Mouse (Mus musculus) T-helper 1 cell (primary cell): ENCODE measurements at regions not wholly inside any gene's neighbourhood (a gene's known extent, or its start where the extent isn't known, plus 50 kb on each side); places are given as distances from the start of the nearest gene placed in this dataset.
"Not testable (repeated sequence)": the region's sequence is repeated elsewhere in the genome, so short reads cannot be mapped to it uniquely, and the experiment has no call there.

Experiments used
- in situ Hi-C: fragments of 300-600 bp; cut with MboI, MseI; formaldehyde crosslinking; loops from one replicate; pipeline ENCODE4 v1.15.1; 2025; ENCODE audit warnings: high pct_unique_total_duplicates

GRCm38 (mm10) chr6:31129987-31130386 is 171.1 kb upstream of the Klf14 start:
- in situ Hi-C loops = loop anchor here (5.0 kb wide), 1 partner anchor 47 kb away; no protein-coding TSS in a partner anchor

DNA sequence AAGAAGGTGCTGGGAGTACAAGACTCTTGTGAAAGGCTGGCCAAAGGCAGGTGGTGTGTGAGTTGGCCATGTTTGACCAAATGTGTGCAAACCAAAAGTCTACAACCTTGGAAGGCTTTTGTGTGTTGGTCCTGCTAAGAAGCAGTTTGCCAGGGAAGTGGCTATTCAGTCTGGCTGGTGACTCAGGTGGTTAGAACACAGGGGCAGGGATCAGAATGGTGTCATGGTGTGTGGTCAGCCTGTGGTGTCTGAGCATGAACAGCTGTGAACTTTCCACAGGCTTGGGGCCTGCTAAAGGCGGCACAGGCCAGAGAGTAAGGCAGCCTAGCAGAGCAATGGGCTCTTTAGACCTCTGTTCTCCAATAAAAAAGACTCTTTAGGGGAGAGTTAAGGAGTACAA is 171.6 kb upstream of the Klf14 start:
- in situ Hi-C loops = no loop called here

DNA sequence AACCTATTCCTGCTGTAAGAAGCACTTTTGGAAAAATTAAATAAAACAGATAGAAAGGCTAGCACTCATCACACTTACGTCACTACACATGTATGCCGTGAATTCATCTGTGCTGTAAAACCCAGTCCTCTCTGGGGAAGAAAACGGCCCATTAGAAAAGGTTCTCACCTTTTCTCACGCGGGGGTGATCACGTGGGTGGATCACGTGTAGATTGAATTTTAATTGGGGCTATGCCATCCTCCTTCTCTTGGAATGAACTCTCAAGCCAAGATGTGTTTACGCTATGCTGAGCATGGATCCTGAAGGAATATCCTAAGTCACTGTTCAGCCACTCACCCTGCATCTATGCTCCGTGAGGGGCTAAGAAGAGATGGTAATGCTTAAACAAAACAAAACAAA is 172.8 kb upstream of the Klf14 start:
- in situ Hi-C loops = no loop called here

DNA sequence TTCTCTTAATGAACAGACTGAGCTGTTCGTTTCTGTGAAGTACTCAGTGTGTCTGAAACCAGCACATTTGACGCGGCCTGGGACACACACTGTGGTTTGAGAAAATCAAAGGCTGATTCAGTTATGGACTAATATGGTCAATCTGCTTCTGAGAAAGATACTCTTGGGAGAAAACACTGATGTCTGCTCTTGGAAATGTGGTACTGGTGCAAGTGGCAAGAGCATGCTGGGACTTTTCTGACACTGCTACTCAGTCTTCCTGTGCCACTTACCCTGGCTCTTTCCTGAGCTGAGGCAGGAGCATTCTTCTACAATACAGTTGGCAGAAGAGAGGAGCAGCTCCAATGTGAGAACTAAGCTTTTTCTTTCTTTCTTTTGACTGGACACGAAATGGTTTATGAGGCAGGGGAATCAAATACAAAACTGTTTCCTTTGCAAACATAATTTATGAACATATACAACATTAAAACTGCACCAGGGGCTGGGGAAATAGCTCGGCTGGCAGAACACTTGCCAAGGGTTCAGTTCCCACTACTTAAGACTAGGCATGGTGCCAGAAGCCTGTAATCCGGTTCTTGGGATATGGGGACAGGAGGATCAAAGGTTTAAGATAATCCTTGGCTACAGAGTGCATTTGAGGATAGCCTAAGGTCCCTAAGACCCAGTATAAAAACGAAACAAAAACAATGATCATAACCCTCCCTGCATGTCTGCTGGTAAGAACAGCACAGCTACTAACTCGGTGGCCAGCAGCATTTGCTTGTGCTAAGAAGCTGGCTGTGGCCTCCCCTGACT is 173.7 kb upstream of the Klf14 start:
- in situ Hi-C loops = no loop called here

- in situ Hi-C loops = no loop called here
Measured at GRCm38 (mm10) chr6:31133896-31134735, 175.2 kb upstream of the Klf14 start.

- in situ Hi-C loops = no loop called here
Measured at GRCm38 (mm10) chr6:31134736-31135077, 175.8 kb upstream of the Klf14 start.

- in situ Hi-C loops = no loop called here
Measured at GRCm38 (mm10) chr6:31135580-31135979, 176.7 kb upstream of the Klf14 start.

DNA sequence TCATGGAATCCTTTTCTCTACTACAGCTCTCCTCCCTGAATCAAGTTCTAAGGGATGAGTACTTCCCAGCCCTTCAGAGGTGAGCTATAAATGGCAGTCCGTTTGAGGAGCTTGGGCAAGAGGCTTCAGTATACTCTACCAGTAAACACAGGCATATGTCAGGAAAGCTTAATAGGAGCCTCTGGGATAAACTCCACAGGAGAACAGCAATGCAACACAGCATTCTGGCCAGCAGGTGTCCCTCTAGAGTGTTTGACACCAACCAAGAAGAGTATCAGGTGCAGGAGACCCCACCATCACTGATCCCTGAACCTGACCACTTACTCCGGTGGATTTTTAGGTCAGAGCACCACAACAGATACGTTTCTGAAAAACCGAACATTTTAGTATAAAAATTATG is 178.0 kb upstream of the Klf14 start:
- in situ Hi-C loops = no loop called here

GRCm38 (mm10) chr6:31137351-31137750 is 178.5 kb upstream of the Klf14 start:
- in situ Hi-C loops = no loop called here

DNA sequence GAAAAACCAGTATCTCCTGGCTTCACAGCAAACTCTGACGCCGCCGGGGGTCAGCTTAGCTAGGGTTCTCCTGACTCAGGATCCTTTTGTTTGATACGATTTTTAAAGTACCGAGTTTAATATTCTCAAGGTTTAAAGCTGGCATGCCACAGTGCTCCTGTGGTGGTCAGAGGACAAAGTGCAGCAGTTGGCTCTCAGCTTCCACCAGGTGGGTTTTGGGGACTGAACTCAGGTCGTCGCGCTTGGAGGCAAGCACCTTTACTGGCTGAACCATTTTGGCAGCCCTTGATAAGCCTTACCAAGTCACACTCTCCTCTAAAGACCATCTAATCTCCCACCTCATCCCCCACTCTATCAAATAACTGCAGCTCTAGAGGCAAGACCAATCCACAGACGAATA is 181.1 kb upstream of the Klf14 start:
- in situ Hi-C loops = no loop called here

DNA sequence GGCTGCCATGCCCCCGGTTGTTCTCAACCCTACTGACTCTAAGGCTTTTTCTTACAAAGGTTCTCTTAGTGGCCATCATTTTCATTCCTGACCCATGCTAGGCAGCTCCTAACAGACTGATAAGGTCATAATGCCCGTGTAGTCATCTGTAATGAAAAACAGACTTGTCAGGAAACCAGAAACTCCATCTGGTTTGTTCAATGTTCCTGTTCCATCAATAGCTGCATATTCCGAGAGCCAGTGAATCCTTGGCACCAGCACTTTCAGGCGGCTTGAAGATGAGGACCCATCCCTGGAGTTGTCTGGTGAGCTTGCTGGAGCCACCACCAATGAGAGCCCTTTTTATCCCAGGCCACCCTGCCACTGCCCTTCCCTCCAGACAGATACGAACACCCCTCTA is 181.7 kb upstream of the Klf14 start:
- in situ Hi-C loops = no loop called here

GRCm38 (mm10) chr6:31141486-31141885 is 182.6 kb upstream of the Klf14 start:
- in situ Hi-C loops = no loop called here

DNA sequence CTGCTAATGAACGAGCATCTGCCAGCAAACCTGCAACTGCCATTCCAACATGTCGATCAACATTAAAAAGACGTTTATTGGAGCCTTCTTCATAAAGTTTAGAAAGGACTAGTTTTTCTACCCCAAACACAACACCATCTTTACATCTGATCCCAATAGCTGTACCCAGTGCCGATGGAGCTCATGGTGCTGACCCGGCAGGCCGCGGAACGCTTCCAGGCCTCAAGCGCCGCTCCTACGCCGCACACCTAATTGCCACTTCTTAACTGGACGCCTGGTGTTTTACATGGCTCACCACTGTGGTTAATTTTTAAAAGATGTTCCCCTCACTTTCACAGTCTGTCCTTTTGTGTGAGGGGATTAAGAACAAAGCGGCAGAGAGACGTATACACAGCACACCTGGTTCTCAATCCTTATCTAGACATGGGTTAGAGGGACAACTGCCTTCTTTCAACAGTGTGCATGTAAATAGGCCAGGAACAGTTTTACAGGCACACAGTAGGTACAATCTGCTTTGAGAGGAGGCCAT is 183.7 kb upstream of the Klf14 start:
- in situ Hi-C loops = not testable (repeated sequence)

- in situ Hi-C loops = no loop called here
Measured at GRCm38 (mm10) chr6:31145687-31146086, 186.8 kb upstream of the Klf14 start.

DNA sequence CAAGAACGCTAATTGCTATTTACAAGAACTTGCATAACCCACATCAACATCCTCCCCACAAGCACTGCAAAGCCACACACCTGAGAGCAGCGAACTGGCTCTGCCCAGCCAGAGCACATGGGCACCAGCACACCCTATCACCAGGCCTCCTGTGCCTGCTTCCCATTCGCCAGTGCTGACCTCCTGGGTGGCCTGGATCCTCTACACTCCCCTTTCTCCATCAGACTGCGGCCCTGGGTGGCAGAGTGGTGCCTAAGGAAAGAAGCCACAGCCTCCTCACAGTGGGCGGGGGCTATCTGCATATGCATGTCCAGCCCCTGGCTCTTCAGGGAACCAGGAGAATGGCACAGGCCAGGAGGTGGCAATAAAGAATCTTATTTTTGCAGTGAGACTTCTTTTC is 187.9 kb upstream of the Klf14 start:
- in situ Hi-C loops = no loop called here

GRCm38 (mm10) chr6:31147682-31148081 is 188.8 kb upstream of the Klf14 start:
- in situ Hi-C loops = no loop called here

GRCm38 (mm10) chr6:31148311-31148856 is 189.5 kb upstream of the Klf14 start:
- in situ Hi-C loops = no loop called here

GRCm38 (mm10) chr6:31149164-31149563 is 190.3 kb upstream of the Klf14 start:
- in situ Hi-C loops = no loop called here

- in situ Hi-C loops = loop anchor here (10.0 kb wide), 1 partner anchor 456 kb away; the partner anchor contains the start of gene Cep41
Measured at GRCm38 (mm10) chr6:31150416-31150815, 191.5 kb upstream of the Klf14 start.

DNA sequence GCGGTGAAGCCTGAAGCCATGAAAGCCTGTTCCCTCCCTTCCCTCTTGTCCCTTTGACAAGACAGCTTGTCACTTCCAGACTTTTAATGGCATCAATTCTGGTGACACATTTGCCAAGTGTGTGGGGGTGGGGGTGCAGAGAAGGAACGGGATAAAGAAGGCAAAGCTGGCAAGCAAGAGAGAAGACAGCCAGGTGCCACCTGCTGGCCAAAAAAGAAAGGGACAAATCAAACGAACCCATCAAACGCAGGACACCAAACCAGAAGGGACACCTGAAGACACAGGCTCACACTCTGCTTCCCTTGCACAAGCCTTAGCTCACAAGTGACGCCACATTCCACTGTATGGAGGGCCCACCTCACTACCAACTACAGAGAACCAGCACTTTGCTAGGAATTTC is 197.0 kb upstream of the Klf14 start:
- in situ Hi-C loops = loop anchor here (10.0 kb wide), 1 partner anchor 461 kb away; the partner anchor contains the start of gene Cep41

- in situ Hi-C loops = loop anchor here (10.0 kb wide), 1 partner anchor 462 kb away; the partner anchor contains the start of gene Cep41
Measured at GRCm38 (mm10) chr6:31156999-31157398, 198.1 kb upstream of the Klf14 start.

DNA sequence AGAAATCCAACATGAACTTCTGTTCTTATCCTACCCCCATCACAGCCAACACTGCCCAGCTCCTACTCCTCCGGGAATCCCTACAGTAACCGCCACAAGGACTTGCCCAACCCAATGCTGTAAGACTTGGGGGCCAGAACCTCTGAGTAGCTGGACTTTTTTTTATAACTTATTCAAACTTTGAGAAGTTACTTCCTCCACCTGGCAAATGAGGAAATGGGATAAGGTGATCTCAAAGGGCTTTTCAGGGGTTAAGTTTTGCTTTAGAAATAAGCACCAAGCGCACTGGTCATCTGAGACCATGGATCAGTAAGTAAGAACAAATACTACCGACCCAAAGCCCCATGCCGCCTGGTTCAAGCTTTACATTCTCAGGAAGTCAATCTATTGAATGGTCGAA is 198.6 kb upstream of the Klf14 start:
- in situ Hi-C loops = loop anchor here (10.0 kb wide), 1 partner anchor 463 kb away; the partner anchor contains the start of gene Cep41
